Mouse (Mus musculus) forebrain, embryonic 15.5 days (tissue): ENCODE measurements at regions not wholly inside any gene's neighbourhood (a gene's known extent, or its start where the extent isn't known, plus 50 kb on each side); places are given as distances from the start of the nearest gene placed in this dataset.

Source experiments
- ATAC-seq: fragments of 200-750 bp; cut with Nextera tagmentation; replicated peaks from 2 replicates; pipeline ENCODE4 v1.8.0; 2017; ENCODE audit warnings: mild to moderate bottlenecking, moderate TSS enrichment, moderate library complexity
- H3K27ac ChIP-seq: fragments of 300-500 bp; sonication (generic); replicated peaks from 2 replicates; pipeline ENCODE4 v1.5.1; 2015; ENCODE audit warnings: mild to moderate bottlenecking, inconsistent platforms
- H3K27me3 ChIP-seq: fragments of 300-500 bp; sonication (generic); 2 replicates; pipeline ENCODE4 v1.6.1; 2015; ENCODE audit warnings: inconsistent platforms
- H3K36me3 ChIP-seq: fragments of 300-500 bp; sonication (generic); 2 replicates; pipeline ENCODE4 v1.6.1; 2015; ENCODE audit warnings: mild to moderate bottlenecking, inconsistent platforms
- H3K4me1 ChIP-seq: fragments of 300-500 bp; sonication (generic); 2 replicates; pipeline ENCODE4 v1.6.1; 2015; ENCODE audit warnings: inconsistent platforms
- H3K4me2 ChIP-seq: fragments of 300-500 bp; sonication (generic); replicated peaks from 2 replicates; pipeline ENCODE4 v1.6.1; 2015; ENCODE audit warnings: mild to moderate bottlenecking, inconsistent platforms
- H3K4me3 ChIP-seq: fragments of 300-500 bp; sonication (generic); 2 replicates; pipeline ENCODE4 v1.5.1; 2015; ENCODE audit warnings: mild to moderate bottlenecking, inconsistent platforms
- H3K9ac ChIP-seq: fragments of 300-500 bp; sonication (generic); replicated peaks from 2 replicates; pipeline ENCODE4 v1.6.1; 2015; ENCODE audit warnings: mild to moderate bottlenecking, inconsistent platforms
- H3K9me3 ChIP-seq: fragments of 300-500 bp; sonication (generic); 2 replicates; pipeline ENCODE4 v1.6.1; 2016; ENCODE audit warnings: inconsistent platforms
- WGBS: fragments of 180-500 bp; shearing (Covaris S2); methylation state at CpG from one replicate; pipeline ENCODE4 v1.1.7; 2015; ENCODE audit warnings: mixed read lengths; 5-methylcytosine and 5-hydroxymethylcytosine counted together

- Histone ChIP-seq H3K27ac (no peak overlapping the region), H3K9ac (no peak overlapping the region), H3K27me3 (no peaks in the 10 kb centered on the region), H3K9me3 (no peaks in the 10 kb centered on the region), H3K4me1 (no peaks in the 10 kb centered on the region), H3K4me2 (no peak overlapping the region), H3K36me3 (no peaks in the 10 kb centered on the region), H3K4me3 (no peak overlapping the region)
- ATAC-seq = no peak
- WGBS = 67% methylated on average over 1 of the region's 1 CpGs
Observed at GRCm38 (mm10) chr17:92159325-92159724, 1039.5 kb upstream of the Adcyap1 start.

DNA sequence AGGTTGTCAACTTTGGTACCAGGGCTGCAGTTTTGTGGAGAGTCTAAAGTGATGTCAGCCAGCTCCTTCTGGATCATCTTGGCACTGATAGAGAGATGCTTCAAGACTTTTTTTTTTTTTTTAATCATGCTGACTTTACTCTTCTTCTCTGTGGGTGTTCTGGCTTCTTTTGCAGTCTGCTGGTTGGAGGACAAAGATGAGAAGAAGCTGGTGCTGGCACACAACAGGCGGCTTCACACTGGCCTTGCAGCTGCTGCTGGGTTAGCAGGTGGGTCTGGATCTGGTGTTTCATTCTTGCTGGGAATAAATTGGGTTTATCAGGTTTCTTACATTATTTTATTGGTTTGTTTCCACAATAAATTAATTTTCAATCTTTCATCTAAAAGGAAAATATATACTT lies 1013.1 kb upstream of the Adcyap1 start:
- Histone ChIP-seq H3K27me3 (no peaks in the 10 kb centered on the region), H3K4me1 (no peaks in the 10 kb centered on the region), H3K27ac (no peak overlapping the region), H3K4me3 (no peak overlapping the region), H3K9me3 (no peaks in the 10 kb centered on the region), H3K9ac (no peak overlapping the region), H3K4me2 (no peak overlapping the region), H3K36me3 (no peaks in the 10 kb centered on the region)
- ATAC-seq = no peak
- 84% methylated on average over 1 of the region's 1 CpGs for WGBS

DNA sequence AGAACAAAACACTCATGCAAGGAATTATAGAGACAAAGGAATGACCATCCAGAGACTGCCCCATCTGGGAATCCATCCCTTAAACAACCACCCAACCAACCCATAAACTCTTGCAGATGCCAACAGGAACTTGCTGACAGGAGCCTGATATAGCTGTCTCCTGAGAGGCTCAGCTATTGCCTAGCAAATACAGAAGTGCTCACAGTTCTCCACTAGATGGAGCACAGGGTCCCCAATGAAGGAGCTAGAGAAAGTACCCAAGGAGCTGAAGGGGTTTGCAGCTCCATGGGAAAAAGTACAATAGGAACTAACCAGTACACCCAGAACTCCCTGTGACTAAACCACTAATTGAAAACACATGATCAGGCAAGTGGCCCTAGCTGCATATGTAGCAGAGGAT lies 988.1 kb upstream of the Adcyap1 start:
- Histone ChIP-seq H3K27ac (no peak overlapping the region), H3K27me3 (no peaks in the 10 kb centered on the region), H3K9me3 (no peaks in the 10 kb centered on the region), H3K36me3 (no peaks in the 10 kb centered on the region), H3K4me3 (no peak overlapping the region), H3K4me1 (no peaks in the 10 kb centered on the region), H3K9ac (no peak overlapping the region), H3K4me2 (no peak overlapping the region)
- 0 out of 2 replicates have a peak, but pooled peaks have one; percentile 55 for ATAC-seq

DNA sequence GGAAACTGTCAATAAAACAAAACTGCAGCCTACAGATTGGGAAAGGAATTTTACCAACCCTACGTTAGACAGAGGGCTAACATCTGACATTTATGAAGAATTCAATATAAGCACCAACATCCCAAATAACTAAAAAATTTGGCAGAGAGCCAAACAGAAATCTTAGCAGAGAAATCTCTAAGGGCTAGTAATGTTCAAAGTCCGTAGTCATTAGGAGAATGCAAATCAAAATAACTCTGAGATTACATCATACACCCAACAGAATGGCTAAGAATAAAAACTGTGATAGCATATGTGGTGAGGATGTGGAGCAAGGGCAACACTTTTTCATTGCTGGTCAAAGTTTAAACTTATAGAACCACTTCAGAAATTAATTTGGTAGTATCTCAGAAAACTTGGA lies 982.4 kb upstream of the Adcyap1 start:
- H3K9me3 ChIP-seq = no peaks in the 10 kb centered on the region
- no peaks in the 10 kb centered on the region for H3K36me3 ChIP-seq
- no peak overlapping the region for H3K4me3 ChIP-seq
- no peaks in the 10 kb centered on the region for H3K4me1 ChIP-seq
- no peak for ATAC-seq
- no peak overlapping the region for H3K4me2 ChIP-seq
- no peak overlapping the region for H3K9ac ChIP-seq
- no peaks in the 10 kb centered on the region for H3K27me3 ChIP-seq
- 51% methylated on average over 2 of the region's 2 CpGs for WGBS
- no peak overlapping the region for H3K27ac ChIP-seq
